Mouse (Mus musculus): ENCODE results near the gene Sec16a. TPM values are rescaled to one million over a fixed set of nuclear protein-coding genes. Genes with fewer than 3 reads are reported as not detected.

Gene Sec16a
- 44.5 and 53.2 TPM in 2 replicates for total RNA-seq (2014; rRNA removed)
- polyA plus RNA-seq (2012; rRNA removed) = 70.5 and 78.2 TPM in 2 replicates

GRCm38 (mm10) chr2:26444946-26445665 is at the start of gene Sec16a:
Sec16a (minus strand) TSS chr2:26445216.
- Histone ChIP-seq H3K27me3 (ENCODE audit: control insufficient read depth, insufficient read depth, low read length) (no peaks in the 10 kb centered on the region), H3K4me3 (ENCODE audit: insufficient read depth, low read depth, low read length) (peak within 1 kb of the TSS; percentile 94), H3K36me3 (ENCODE audit: control insufficient read depth, insufficient read depth, low read length) (peaks cover 15% of the 10 kb centered on the region), H3K79me2 (ENCODE audit: control insufficient read depth, insufficient read depth, low read length) (peaks cover 38% of the 10 kb centered on the region; the same call in 1 of the 2 replicates), H3K4me1 (ENCODE audit: control insufficient read depth, insufficient read depth, low read length) (peaks cover 8% of the 10 kb centered on the region), H3K27ac (replicated peaks; ENCODE audit: insufficient read depth, low read depth, low read length) (peak within 1 kb of the TSS; percentile 93), H3K9ac (ENCODE audit: low read depth, low read length) (peak within 1 kb of the TSS; percentile 97)
- WGBS = under 1% methylated on average over 56 of the region's 61 CpGs
- TF ChIP-seq POLR2A (IDR thresholded peaks at IDR 0.05; ENCODE audit: extremely low read depth, insufficient read depth, low read length) (peak; percentile 87), CTCF (IDR thresholded peaks at IDR 0.05; ENCODE audit: low read depth, low read length) (no peak)
- peak; percentile 100 for DNase-seq (ENCODE audit: extremely low read depth, low read depth, low spot score)

GRCm38 (mm10) chr2:26494396-26494795 is 49.4 kb upstream of the Sec16a start:
- no peak for TF ChIP-seq CTCF (IDR thresholded peaks at IDR 0.05; ENCODE audit: low read depth, low read length)
- no peak for TF ChIP-seq POLR2A (IDR thresholded peaks at IDR 0.05; ENCODE audit: extremely low read depth, insufficient read depth, low read length)
- Histone ChIP-seq H3K4me1 (ENCODE audit: control insufficient read depth, insufficient read depth, low read length) (peaks cover 30% of the 10 kb centered on the region), H3K4me3 (ENCODE audit: insufficient read depth, low read depth, low read length) (no peak overlapping the region), H3K36me3 (ENCODE audit: control insufficient read depth, insufficient read depth, low read length) (no peaks in the 10 kb centered on the region), H3K27ac (replicated peaks; ENCODE audit: insufficient read depth, low read depth, low read length) (peak overlapping the region; percentile 83), H3K9ac (ENCODE audit: low read depth, low read length) (no peak overlapping the region), H3K27me3 (ENCODE audit: control insufficient read depth, insufficient read depth, low read length) (no peaks in the 10 kb centered on the region), H3K79me2 (ENCODE audit: control insufficient read depth, insufficient read depth, low read length) (peaks cover 79% of the 10 kb centered on the region)
- no peak for DNase-seq (ENCODE audit: extremely low read depth, low read depth, low spot score)
- WGBS = 64% methylated on average over 7 of the region's 7 CpGs

- Histone ChIP-seq H3K4me3 (ENCODE audit: insufficient read depth, low read depth, low read length) (no peak overlapping the region), H3K79me2 (ENCODE audit: control insufficient read depth, insufficient read depth, low read length) (peaks cover 82% of the 10 kb centered on the region), H3K27me3 (ENCODE audit: control insufficient read depth, insufficient read depth, low read length) (no peaks in the 10 kb centered on the region), H3K4me1 (ENCODE audit: control insufficient read depth, insufficient read depth, low read length) (peaks cover 28% of the 10 kb centered on the region), H3K36me3 (ENCODE audit: control insufficient read depth, insufficient read depth, low read length) (no peaks in the 10 kb centered on the region), H3K27ac (replicated peaks; ENCODE audit: insufficient read depth, low read depth, low read length) (peak overlapping the region; percentile 83), H3K9ac (ENCODE audit: low read depth, low read length) (peak overlapping the region; percentile 3; the same call in 1 of the 2 replicates)
- no peak for DNase-seq (ENCODE audit: extremely low read depth, low read depth, low spot score)
- WGBS = 62% methylated on average over 9 of the region's 9 CpGs
- TF ChIP-seq POLR2A (IDR thresholded peaks at IDR 0.05; ENCODE audit: extremely low read depth, insufficient read depth, low read length) (no peak), CTCF (IDR thresholded peaks at IDR 0.05; ENCODE audit: low read depth, low read length) (no peak)
These were observed 48.2 kb upstream of the Sec16a start for GRCm38 (mm10) chr2:26493021-26493781.

GRCm38 (mm10) chr2:26490760-26491301 is 45.8 kb upstream of the Sec16a start:
- Histone ChIP-seq H3K4me1 (ENCODE audit: control insufficient read depth, insufficient read depth, low read length) (peaks cover 29% of the 10 kb centered on the region), H3K4me3 (ENCODE audit: insufficient read depth, low read depth, low read length) (no peak overlapping the region), H3K27ac (replicated peaks; ENCODE audit: insufficient read depth, low read depth, low read length) (peak overlapping the region; percentile 57), H3K79me2 (ENCODE audit: control insufficient read depth, insufficient read depth, low read length) (peaks cover 90% of the 10 kb centered on the region), H3K9ac (ENCODE audit: low read depth, low read length) (no peak overlapping the region), H3K36me3 (ENCODE audit: control insufficient read depth, insufficient read depth, low read length) (no peaks in the 10 kb centered on the region), H3K27me3 (ENCODE audit: control insufficient read depth, insufficient read depth, low read length) (no peaks in the 10 kb centered on the region)
- no peak for DNase-seq (ENCODE audit: extremely low read depth, low read depth, low spot score)
- WGBS = 58% methylated on average over 4 of the region's 4 CpGs
- TF ChIP-seq POLR2A (IDR thresholded peaks at IDR 0.05; ENCODE audit: extremely low read depth, insufficient read depth, low read length) = no peak
- no peak for TF ChIP-seq CTCF (IDR thresholded peaks at IDR 0.05; ENCODE audit: low read depth, low read length)

GRCm38 (mm10) chr2:26488535-26489135 is 43.6 kb upstream of the Sec16a start:
- Histone ChIP-seq H3K36me3 (ENCODE audit: control insufficient read depth, insufficient read depth, low read length) (no peaks in the 10 kb centered on the region), H3K27me3 (ENCODE audit: control insufficient read depth, insufficient read depth, low read length) (no peaks in the 10 kb centered on the region), H3K4me1 (ENCODE audit: control insufficient read depth, insufficient read depth, low read length) (peaks cover 26% of the 10 kb centered on the region), H3K79me2 (ENCODE audit: control insufficient read depth, insufficient read depth, low read length) (peaks cover 79% of the 10 kb centered on the region), H3K4me3 (ENCODE audit: insufficient read depth, low read depth, low read length) (no peak overlapping the region), H3K9ac (ENCODE audit: low read depth, low read length) (no peak overlapping the region), H3K27ac (replicated peaks; ENCODE audit: insufficient read depth, low read depth, low read length) (no peak overlapping the region; the same call in 1 of the 2 replicates)
- no peak for DNase-seq (ENCODE audit: extremely low read depth, low read depth, low spot score)
- 77% methylated on average over 9 of the region's 9 CpGs for WGBS
- TF ChIP-seq POLR2A (IDR thresholded peaks at IDR 0.05; ENCODE audit: extremely low read depth, insufficient read depth, low read length) = no peak

Data from liver, adult 2 months (tissue).